Mouse (Mus musculus): ENCODE results near the gene Ube3b.

Ube3b gene

DNA sequence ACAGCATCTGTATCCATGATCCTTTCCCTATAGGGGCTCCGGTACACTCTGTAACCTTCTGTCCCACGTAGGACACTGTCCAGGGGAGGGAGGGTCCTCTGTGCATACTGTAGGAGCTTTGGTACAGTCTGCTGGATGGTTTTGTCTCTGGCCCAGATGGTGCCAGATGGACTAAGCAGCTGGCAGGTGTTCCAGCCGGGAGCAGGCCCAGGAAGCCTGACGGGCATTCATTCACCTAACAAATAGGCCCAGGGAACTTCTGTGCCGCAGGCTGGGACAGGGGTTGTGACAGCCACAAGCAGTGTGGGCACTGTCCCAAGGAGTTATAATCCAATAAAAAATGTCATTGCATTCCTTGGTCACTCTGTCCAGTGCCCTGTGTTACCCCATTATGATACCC, 43.6 kb downstream of the Ube3b start:
- DNase-seq (ENCODE audit: low read depth, low spot score), result no peak

DNA sequence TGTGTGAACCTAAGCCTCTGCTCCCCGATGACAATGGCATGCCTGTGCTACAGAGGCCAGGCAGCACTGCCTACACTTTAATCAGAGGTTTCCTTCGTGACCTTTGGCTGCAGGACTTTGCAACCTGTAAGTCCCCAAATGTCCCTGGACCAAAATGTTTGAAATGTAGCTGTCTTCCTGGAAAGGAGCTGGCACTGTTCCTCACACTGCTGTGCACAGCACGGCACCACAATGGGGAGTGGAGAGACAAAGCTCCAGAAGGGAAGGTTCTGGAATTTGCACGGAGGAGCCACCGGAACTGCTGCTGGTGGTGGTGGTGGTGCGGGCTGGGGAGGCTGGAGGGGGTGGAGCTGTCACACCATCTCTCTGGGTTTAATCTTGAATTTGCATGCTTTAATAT, 46.3 kb downstream of the Ube3b start:
- DNase-seq (ENCODE audit: low read depth, low spot score), result no peak

- DNase-seq (ENCODE audit: low read depth, low spot score), result no peak
Measured at GRCm38 (mm10) chr5:114428621-114429020, 48.2 kb downstream of the Ube3b start.

DNA sequence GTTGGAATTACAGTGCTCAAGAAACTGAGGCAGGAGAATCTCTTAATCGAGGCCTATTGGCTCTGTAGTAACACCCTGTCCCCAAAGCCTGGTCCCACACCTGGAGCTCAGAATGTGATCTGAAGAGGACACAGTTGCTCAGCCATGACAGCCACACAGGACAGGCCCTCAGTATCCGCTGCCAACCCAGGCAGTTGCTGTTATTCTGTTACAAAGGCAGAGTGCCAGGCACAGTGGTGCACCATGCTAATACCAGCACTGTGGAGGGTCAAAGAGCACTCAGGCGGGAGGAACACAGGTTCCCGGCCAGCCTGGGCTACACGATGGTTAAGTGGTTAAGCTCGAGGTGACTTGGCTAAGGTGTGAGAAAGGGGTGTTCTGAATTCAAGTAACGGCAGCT, 49.4 kb downstream of the Ube3b start:
- DNase-seq (ENCODE audit: low read depth, low spot score), result no peak

- no peak for DNase-seq (ENCODE audit: low read depth, low spot score)
Measured at GRCm38 (mm10) chr5:114434359-114434758, 54.0 kb downstream of the Ube3b start.

- no peak for DNase-seq (ENCODE audit: low read depth, low spot score)
Measured at GRCm38 (mm10) chr5:114435588-114435987, 55.2 kb downstream of the Ube3b start.

DNA sequence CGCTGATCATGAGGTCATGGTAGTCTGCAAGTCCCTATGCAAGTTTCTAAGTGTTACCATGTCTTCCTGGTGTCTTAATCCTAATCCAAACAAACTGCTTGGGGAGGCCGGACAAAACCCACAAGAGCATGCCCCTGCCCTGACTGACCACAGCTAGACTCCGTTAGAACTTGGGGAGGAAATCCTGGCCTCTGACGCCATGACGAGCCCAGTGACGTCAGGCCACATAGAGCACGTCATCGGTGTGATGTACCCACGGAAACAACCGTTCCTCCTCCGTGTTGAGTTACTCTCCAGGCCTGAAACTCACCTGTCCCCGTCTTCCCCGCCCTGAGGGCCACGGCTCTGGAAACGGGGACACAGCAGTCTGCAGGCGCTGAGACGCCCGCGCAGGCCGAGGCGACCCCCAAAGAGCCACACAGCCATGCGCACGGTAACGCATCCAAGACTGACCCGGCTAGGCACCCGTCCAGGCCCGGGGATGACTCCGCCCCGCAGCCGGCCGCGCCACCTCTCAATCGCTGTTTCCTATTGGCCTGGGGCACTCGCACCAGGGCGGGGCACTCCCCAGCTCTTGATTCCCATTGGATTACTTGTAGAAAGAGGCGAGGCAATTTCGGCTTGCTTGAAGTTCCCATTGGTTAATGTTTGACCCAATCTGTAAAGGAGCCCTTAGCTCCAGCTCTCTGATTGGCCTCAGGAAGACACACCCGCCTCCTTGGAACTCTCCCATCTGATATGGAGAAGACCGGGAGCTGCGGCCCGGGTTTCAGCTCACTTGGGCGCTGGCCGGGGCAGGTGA, 63.4 kb downstream of the Ube3b start, which contains the start of the genes Mmab and Mvk:
TSS of gene Mmab (minus strand) at position 495 of the 802 bp plus-strand sequence.
TSS of gene Mvk (plus strand) at position 704 of the 802 bp plus-strand sequence.
- peak; percentile 99 for DNase-seq (ENCODE audit: low read depth, low spot score)

GRCm38 (mm10) chr5:114444368-114444692, 63.9 kb downstream of the Ube3b start:
- DNase-seq (ENCODE audit: low read depth, low spot score), result no peak

DNA sequence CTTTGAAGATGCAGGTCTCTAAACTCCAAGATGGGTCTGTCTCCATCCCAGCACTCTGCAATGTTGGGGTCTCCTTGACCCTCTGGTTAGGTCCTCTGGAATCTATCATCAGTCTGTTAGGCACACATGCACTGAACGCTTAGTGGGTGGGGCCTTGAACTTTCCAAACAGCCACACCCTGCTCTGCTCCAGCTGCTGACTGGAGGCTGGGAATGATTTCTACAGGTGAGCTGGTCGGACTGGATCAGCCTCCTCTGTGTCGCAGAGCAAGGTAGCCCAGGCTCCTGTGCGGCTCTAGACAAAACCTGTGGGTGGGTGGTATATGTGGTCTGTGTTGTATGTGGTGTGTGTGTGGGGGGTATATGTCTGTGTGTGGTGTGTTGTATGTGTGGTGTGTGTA, 68.6 kb downstream of the Ube3b start:
- DNase-seq (ENCODE audit: low read depth, low spot score), result no peak

- no peak for DNase-seq (ENCODE audit: low read depth, low spot score)
Measured at GRCm38 (mm10) chr5:114456287-114456686, 75.9 kb downstream of the Ube3b start.

DNA sequence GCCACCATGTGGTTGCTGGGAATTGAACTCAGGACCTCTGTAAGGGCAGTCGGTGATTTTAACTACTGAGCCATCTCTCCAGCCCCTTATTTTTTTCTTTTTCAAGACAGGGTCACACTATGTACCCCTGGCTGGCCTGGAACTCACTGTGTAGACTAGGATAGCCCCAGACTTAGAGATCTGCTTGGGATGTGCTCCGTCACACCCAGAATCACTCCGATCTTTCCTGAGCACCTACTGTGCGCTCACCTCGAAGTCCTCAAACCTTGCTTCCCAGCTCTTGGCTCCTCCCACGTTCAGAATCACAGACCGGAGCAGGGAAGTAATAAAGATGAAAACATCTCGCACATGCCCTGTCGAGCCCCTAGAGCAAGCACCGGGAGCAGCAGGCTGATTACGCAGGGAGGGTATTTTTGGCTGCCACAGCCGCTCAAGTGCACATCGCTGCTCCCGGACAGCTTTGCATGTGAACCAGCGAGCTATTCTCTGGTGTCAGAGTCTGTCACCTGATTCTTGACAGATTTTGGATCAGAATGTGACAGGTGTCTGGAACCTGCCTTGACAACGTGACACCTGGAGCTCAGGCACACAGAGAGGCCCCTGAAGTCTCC, 76.7 kb downstream of the Ube3b start:
- DNase-seq (ENCODE audit: low read depth, low spot score), result no peak

DNA sequence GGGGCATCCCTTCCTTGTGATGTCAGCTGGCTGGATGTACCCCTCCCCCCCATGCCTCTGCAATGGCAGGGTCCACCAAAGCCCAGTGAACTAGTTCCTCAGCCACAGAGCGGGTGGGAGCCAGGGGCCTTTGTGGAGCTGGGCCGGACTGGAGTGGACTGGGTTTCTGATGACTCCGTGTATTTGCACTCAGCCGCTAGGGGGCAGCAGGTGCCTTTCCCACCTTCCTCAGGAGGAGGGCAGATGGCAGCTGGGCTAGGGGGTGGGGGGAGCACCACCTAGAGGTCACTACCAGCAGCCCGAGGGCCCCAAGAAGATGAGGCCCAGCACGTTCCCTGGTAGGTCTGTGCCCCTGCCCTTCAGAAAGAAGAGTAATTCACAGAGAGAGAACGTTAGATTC, 80.8 kb downstream of the Ube3b start:
- DNase-seq (ENCODE audit: low read depth, low spot score), result peak; percentile 85

GRCm38 (mm10) chr5:114462067-114463040, 81.9 kb downstream of the Ube3b start:
- DNase-seq (ENCODE audit: low read depth, low spot score), result peak; percentile 75

- DNase-seq (ENCODE audit: low read depth, low spot score), result no peak
Measured at GRCm38 (mm10) chr5:114464561-114464960, 84.2 kb downstream of the Ube3b start.

DNA sequence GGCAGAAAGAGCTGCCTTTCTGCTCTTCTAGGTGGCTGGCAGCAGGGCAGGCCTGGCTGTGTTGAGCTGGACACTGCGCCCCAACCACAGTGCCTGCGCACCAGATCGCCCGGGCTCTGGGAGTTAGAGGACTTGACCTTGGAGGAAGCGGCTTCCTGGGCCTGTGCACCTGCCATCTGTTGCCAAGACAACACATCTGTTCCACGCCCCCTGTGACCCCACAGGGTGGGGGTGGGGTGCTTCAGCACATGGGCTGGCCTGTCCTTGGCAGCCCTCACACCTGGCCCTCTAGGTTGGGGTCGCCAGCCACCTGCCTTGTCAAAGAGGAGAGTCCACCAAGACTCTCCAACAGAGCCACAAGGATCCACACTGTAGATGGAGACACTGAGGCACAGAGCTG, 85.2 kb downstream of the Ube3b start:
- peak; percentile 40 for DNase-seq (ENCODE audit: low read depth, low spot score)

DNA sequence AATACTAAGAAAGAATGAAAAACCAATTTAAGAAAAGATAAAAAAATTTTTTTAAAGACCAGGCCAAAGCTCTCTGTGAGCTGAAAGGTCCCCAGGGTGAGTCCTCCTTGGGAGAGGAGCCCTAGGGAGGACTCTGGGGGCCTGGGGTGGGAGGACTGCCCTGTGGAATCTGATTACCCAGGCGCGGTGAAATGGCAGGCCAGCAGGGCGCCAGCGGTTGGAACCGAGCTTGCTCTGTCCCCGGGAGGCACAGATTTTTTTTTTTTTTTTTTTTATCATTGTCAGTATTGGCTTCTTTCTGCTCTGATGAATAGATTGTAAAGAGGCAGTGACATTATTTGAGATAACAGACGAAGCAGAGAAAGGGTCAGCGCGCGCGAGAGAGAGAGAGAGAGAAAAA, 86.6 kb downstream of the Ube3b start:
- no peak for DNase-seq (ENCODE audit: low read depth, low spot score)

DNA sequence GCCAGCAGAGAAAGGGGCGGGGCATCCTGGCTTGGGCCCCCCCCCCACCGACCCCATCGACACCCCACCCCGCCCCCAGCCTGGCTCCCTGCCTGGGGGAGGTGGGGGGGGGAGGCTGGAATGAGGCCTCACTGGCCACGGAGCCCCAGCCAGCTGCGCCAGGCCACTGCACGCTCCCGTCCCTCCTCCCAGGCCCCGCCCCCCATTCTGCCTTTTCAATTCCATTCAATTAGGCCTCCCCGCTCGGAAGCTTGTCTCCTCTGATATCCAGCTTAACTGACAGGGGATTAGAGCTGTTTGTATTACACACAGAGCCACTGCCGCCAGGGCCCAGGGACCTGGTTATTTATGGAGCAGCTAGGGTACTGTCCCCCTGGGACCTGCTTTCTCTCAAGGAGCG, 87.0 kb downstream of the Ube3b start:
- peak; percentile 73 for DNase-seq (ENCODE audit: low read depth, low spot score)

GRCm38 (mm10) chr5:114468007-114468406, 87.6 kb downstream of the Ube3b start:
- DNase-seq (ENCODE audit: low read depth, low spot score), result no peak

DNA sequence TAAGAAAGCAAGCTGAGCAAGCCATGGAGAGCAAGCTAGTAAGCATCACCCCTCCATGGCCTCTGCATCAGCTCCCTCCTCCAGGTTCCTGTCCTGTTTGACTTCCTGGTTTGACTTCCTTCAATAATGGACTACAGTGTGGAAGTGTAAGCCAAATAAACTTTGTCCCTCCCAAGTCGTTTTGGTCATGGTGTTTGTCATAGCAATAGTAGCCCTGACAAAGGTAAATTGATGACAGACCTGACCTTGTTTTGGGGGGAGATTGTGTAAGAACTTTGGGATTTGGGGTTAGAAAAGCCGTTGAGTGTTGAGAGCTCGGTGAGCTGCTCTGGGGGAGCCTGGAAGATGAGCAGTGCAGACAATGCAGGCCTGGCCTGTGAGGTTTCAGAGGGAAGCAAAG, 90.0 kb downstream of the Ube3b start:
- DNase-seq (ENCODE audit: low read depth, low spot score), result no peak

All from ZHBTc4 (cell line).